ENCODE assay signal across 8 mouse cellular contexts in the genomic region with DNA sequence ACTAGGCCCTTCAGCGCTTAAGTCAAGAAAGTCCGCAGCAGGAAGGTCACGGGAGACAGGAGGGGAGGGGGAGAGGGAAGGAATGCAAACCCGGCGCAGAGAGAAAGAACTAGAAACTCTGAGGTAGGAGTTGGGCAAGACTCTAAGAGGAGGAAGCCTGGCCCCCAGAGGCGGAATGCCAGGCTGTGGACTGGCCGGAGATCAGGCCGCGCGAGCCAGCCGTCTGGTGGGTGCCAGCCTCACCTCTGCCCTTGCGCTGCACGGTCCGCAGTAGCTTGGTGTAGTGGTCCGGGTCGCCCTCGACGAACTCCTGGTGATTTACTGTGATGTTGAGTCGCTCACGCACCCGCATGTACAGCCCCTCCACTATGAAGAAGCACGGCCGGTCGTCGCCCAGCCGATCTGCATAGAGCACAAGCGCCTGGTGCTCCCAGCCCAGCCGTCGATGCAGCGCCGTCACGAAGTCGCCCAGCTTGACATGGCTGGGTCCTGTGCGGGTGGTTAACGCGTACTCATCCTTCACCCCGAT. TPM values are rescaled to one million over a fixed set of nuclear protein-coding genes. Genes with fewer than 3 reads are reported as not detected.
A peak's percentile ranks its signal among the peaks of the same experiment; 100 is the strongest.
DNase-seq lines count a peak whose midpoint lies in the region; ATAC-seq and TF ChIP-seq lines count a peak whose summit lies in the region.

No protein-coding gene starts in this region.

- H3K9ac ChIP-seq in ES-Bruce4 (ENCODE audit: low read depth, poor library complexity, severe bottlenecking): peak overlapping the region; percentile 23
- peak overlapping the region; percentile 47 for H3K9ac ChIP-seq in kidney, embryonic 15.5 days
- H3K9ac ChIP-seq in stomach, embryonic 15.5 days: peak overlapping the region; percentile 24; the same call in 1 of the 2 replicates

- H3K4me3 ChIP-seq in ES-Bruce4 (ENCODE audit: low read depth, low read length): peak overlapping the region; percentile 81
- H3K4me3 ChIP-seq in kidney, embryonic 15.5 days (replicated peaks): peak overlapping the region; percentile 55
- H3K4me3 ChIP-seq in stomach, embryonic 15.5 days (replicated peaks): peak overlapping the region; percentile 54

- intact Hi-C loops in gastrocnemius, postnatal 14 days (cut with DNase I; ENCODE audit: low total_unique reads): loop anchor here (2.0 to 10.0 kb wide), 2 partner anchors 52 to 190 kb away; no protein-coding TSS in a partner anchor
- intact Hi-C loops in left cerebral cortex, postnatal 4 days (cut with DNase I): loop anchor here (5.0 kb wide), 2 partner anchors 37 to 52 kb away; no protein-coding TSS in a partner anchor

- H3K4me1 ChIP-seq in ES-Bruce4 (ENCODE audit: control insufficient read depth, insufficient read depth, low read length): no peaks in the 10 kb centered on the region
- peaks cover 21% of the 10 kb centered on the region for H3K4me1 ChIP-seq in kidney, embryonic 15.5 days
- peaks cover 7% of the 10 kb centered on the region; the same call in 1 of the 2 replicates for H3K4me1 ChIP-seq in stomach, embryonic 15.5 days

- 11% methylated on average over 37 of the region's 37 CpGs for WGBS in kidney, embryonic 15.5 days
- 16% methylated on average over 37 of the region's 37 CpGs for WGBS in stomach, embryonic 15.5 days

- peak overlapping the region; percentile 96 for H3K4me2 ChIP-seq in kidney, embryonic 15.5 days
- peak overlapping the region; percentile 94 for H3K4me2 ChIP-seq in stomach, embryonic 15.5 days

- DNase-seq in adrenal gland, postnatal 4 days (ENCODE audit: low spot score in 2 of 2): peak; percentile 23 to 28
- peak; percentile 31 for DNase-seq in gastrocnemius, postnatal 14 days
- DNase-seq in lung, postnatal 14 days: peak; percentile 67
- DNase-seq in left cerebral cortex, postnatal 4 days: no peak
- no peak for DNase-seq in spleen, adult 12 weeks (ENCODE audit: low spot score)

- H3K36me3 ChIP-seq in ES-Bruce4 (ENCODE audit: control insufficient read depth, insufficient read depth, low read length, poor library complexity, severe bottlenecking): no peaks in the 10 kb centered on the region
- H3K36me3 ChIP-seq in kidney, embryonic 15.5 days: no peaks in the 10 kb centered on the region
- no peaks in the 10 kb centered on the region for H3K36me3 ChIP-seq in stomach, embryonic 15.5 days

- TF ChIP-seq CTCF in ES-Bruce4 (IDR thresholded peaks at IDR 0.05; ENCODE audit: low read depth, low read length): no peak

- no peak overlapping the region for H3K27ac ChIP-seq in ES-Bruce4 (ENCODE audit: insufficient read depth, low read length)
- peak overlapping the region; percentile 38; the same call in 1 of the 2 replicates for H3K27ac ChIP-seq in kidney, embryonic 15.5 days
- no peak overlapping the region for H3K27ac ChIP-seq in stomach, embryonic 15.5 days

- H3K27me3 ChIP-seq in ES-Bruce4 (ENCODE audit: control insufficient read depth, insufficient read depth, low read length, poor library complexity, severe bottlenecking): 0 out of 2 replicates have a peak, but pooled peaks cover 3% of the 10 kb centered on the region
- H3K27me3 ChIP-seq in kidney, embryonic 15.5 days: peaks cover 38% of the 10 kb centered on the region
- peaks cover 25% of the 10 kb centered on the region for H3K27me3 ChIP-seq in stomach, embryonic 15.5 days (replicated peaks)

- ATAC-seq in kidney, embryonic 15.5 days (replicated peaks; ENCODE audit: low FRiP score): peak; percentile 35
- peak; percentile 13; the same call in 1 of the 2 replicates for ATAC-seq in stomach, embryonic 15.5 days (ENCODE audit: insufficient read depth, low FRiP score, low read depth)

- no peaks in the 10 kb centered on the region for H3K9me3 ChIP-seq in ES-Bruce4 (replicated peaks; ENCODE audit: control insufficient read depth, insufficient read depth, low read length, poor library complexity, severe bottlenecking)
- no peaks in the 10 kb centered on the region for H3K9me3 ChIP-seq in kidney, embryonic 15.5 days (replicated peaks)
- H3K9me3 ChIP-seq in stomach, embryonic 15.5 days: no peaks in the 10 kb centered on the region

- TF ChIP-seq POLR2A in ES-Bruce4 (IDR thresholded peaks at IDR 0.05; ENCODE audit: insufficient read depth, low read length): no peak

- TF ChIP-seq EP300 in ES-Bruce4 (IDR thresholded peaks at IDR 0.05; ENCODE audit: insufficient read depth, low read depth, low read length): no peak

RNA-seq across cellular contexts. Expression of a gene that starts 1.1 kb away (rescaled TPM):
- 10.8 and 13.6 TPM in 2 replicates for polyA plus RNA-seq in ES-Bruce4 (2011; ENCODE audit: insufficient read depth, insufficient read length, low read depth, missing spikeins)
- 100 to 1,000 TPM; 120 to 121 TPM for total RNA-seq in adrenal gland, postnatal 4 days (2021)
- 10 to 100 TPM; 14.9 to 15.6 TPM for total RNA-seq in gastrocnemius, postnatal 14 days (2021)
- polyA plus RNA-seq in kidney, embryonic 15.5 days (2015; fragmentation: Nextera tagmentation; extraction: Ambion mirVana): 13.6 and 16.2 TPM in 2 replicates
- 5.3 and 5.7 TPM in 2 replicates for polyA plus RNA-seq in stomach, embryonic 15.5 days (2015; fragmentation: Nextera tagmentation; extraction: Ambion mirVana)
- 1 to 10 TPM; 3.1 to 3.8 TPM for total RNA-seq in left cerebral cortex, postnatal 4 days (2021)

RNA-seq across cellular contexts. Expression of a gene that starts 11.3 kb away (rescaled TPM):
- polyA plus RNA-seq in ES-Bruce4 (2011; ENCODE audit: insufficient read depth, insufficient read length, low read depth, missing spikeins): 211 and 233 TPM in 2 replicates
- total RNA-seq in adrenal gland, postnatal 4 days (2021): 10 to 100 TPM; 81.8 to 92.6 TPM
- total RNA-seq in gastrocnemius, postnatal 14 days (2021): 10 to 100 TPM; 32.6 to 35.9 TPM
- polyA plus RNA-seq in kidney, embryonic 15.5 days (2015; fragmentation: Nextera tagmentation; extraction: Ambion mirVana): 236 and 238 TPM in 2 replicates
- polyA plus RNA-seq in stomach, embryonic 15.5 days (2015; fragmentation: Nextera tagmentation; extraction: Ambion mirVana): 151 and 168 TPM in 2 replicates
- 100 to 1,000 TPM; 155 to 161 TPM for total RNA-seq in left cerebral cortex, postnatal 4 days (2021)

RNA-seq across cellular contexts. Expression of a gene that starts 26.2 kb away (rescaled TPM):
- polyA plus RNA-seq in ES-Bruce4 (2011; ENCODE audit: insufficient read depth, insufficient read length, low read depth, missing spikeins): 63.9 and 65.1 TPM in 2 replicates
- total RNA-seq in adrenal gland, postnatal 4 days (2021): 10 to 100 TPM; 70.9 to 72.3 TPM
- 10 to 100 TPM; 57.3 to 59.6 TPM for total RNA-seq in gastrocnemius, postnatal 14 days (2021)
- 69.9 and 70.6 TPM in 2 replicates for polyA plus RNA-seq in kidney, embryonic 15.5 days (2015; fragmentation: Nextera tagmentation; extraction: Ambion mirVana)
- 71.6 and 78.5 TPM in 2 replicates for polyA plus RNA-seq in stomach, embryonic 15.5 days (2015; fragmentation: Nextera tagmentation; extraction: Ambion mirVana)
- 10 to 100 TPM; 35.4 to 37.2 TPM for total RNA-seq in left cerebral cortex, postnatal 4 days (2021)

RNA-seq across cellular contexts. Expression of a gene that starts 31.2 kb away (rescaled TPM):
- 68.6 and 71.0 TPM in 2 replicates for polyA plus RNA-seq in ES-Bruce4 (2011; ENCODE audit: insufficient read depth, insufficient read length, low read depth, missing spikeins)
- total RNA-seq in adrenal gland, postnatal 4 days (2021): 10 to 100 TPM; 56.4 to 57.6 TPM
- 10 to 100 TPM; 15.7 to 17.7 TPM for total RNA-seq in gastrocnemius, postnatal 14 days (2021)
- 32.9 and 38.1 TPM in 2 replicates for polyA plus RNA-seq in kidney, embryonic 15.5 days (2015; fragmentation: Nextera tagmentation; extraction: Ambion mirVana)
- 27.0 and 29.2 TPM in 2 replicates for polyA plus RNA-seq in stomach, embryonic 15.5 days (2015; fragmentation: Nextera tagmentation; extraction: Ambion mirVana)
- total RNA-seq in left cerebral cortex, postnatal 4 days (2021): 10 to 100 TPM; 71.0 to 73.8 TPM

RNA-seq across cellular contexts. Expression of a gene that starts 44.7 kb away (rescaled TPM):
- 124 and 130 TPM in 2 replicates for polyA plus RNA-seq in ES-Bruce4 (2011; ENCODE audit: insufficient read depth, insufficient read length, low read depth, missing spikeins)
- total RNA-seq in adrenal gland, postnatal 4 days (2021): 100 to 1,000 TPM; 137 to 138 TPM
- 100 to 1,000 TPM in 1 of 2 experiments, 10 to 100 TPM in 1; 83.3 to 100 TPM for total RNA-seq in gastrocnemius, postnatal 14 days (2021)
- 149 and 152 TPM in 2 replicates for polyA plus RNA-seq in kidney, embryonic 15.5 days (2015; fragmentation: Nextera tagmentation; extraction: Ambion mirVana)
- polyA plus RNA-seq in stomach, embryonic 15.5 days (2015; fragmentation: Nextera tagmentation; extraction: Ambion mirVana): 126 and 134 TPM in 2 replicates
- 100 to 1,000 TPM; 193 to 199 TPM for total RNA-seq in left cerebral cortex, postnatal 4 days (2021)

Comparison
In these comparisons a context has a peak if more than half of its experiments do, and no peak if none do; other contexts are left out.
1. DNase-seq: peak in adrenal gland, postnatal 4 days (2 of 2), gastrocnemius, postnatal 14 days (single experiment) and lung, postnatal 14 days (single experiment); none in left cerebral cortex, postnatal 4 days (single experiment) and spleen, adult 12 weeks (single experiment).
2. RNA of a gene that starts 1.1 kb away (total RNA-seq): 120 to 121 TPM in adrenal gland, postnatal 4 days; 14.9 to 15.6 TPM in gastrocnemius, postnatal 14 days and 3.1 to 3.8 TPM in left cerebral cortex, postnatal 4 days; every median in the first group is over 4 times any median in the second.
3. Peak in every context shown above with its lines, with median percentiles within 50 percentile points of each other: H3K4me3 ChIP-seq and H3K9ac ChIP-seq.